Comparison of ENCODE assay signal across 19 mouse cellular contexts in genomic region chr10:103142526-103142925, GRCm38 (mm10).
A peak's percentile ranks its signal among the peaks of the same experiment; 100 is the strongest.
DNase-seq lines count a peak whose midpoint lies in the region; ATAC-seq and TF ChIP-seq lines count a peak whose summit lies in the region.
"Had no signal": no experiment of that assay in that cellular context is flagged by ENCODE, and none has a peak within 500 bp of the region (broad histone marks: within the 10 kb centered on the region; RNA-seq: fewer than 3 reads in every experiment).

No protein-coding gene starts in this region.

- TF ChIP-seq RAD21 in CH12.LX (IDR thresholded peaks at IDR 0.05; ENCODE audit: low read depth, low read length): no peak

- H3K27me3 ChIP-seq in kidney, postnatal 0 days (ENCODE audit: insufficient read depth, low read length): no peaks in the 10 kb centered on the region
- no peaks in the 10 kb centered on the region for H3K27me3 ChIP-seq in kidney, adult 2 months (replicated peaks; ENCODE audit: control insufficient read depth, insufficient read depth, low read length)
- H3K27me3 ChIP-seq in CH12.LX (replicated peaks): no peaks in the 10 kb centered on the region
- H3K27me3 ChIP-seq: hindbrain, embryonic 12.5 days had no signal

- WGBS in kidney, postnatal 0 days: 52% methylated on average over 4 of the region's 4 CpGs
- 56% methylated on average over 4 of the region's 4 CpGs for WGBS in kidney, adult 2 months

- TF ChIP-seq EP300 in CH12.LX (IDR thresholded peaks at IDR 0.05; ENCODE audit: low read length): no peak

- in situ Hi-C loops in CH12.LX (cut with MboI; ENCODE audit: low pct_ligation_motif_present, low pct_unique_long_range_greater_than_20kb, low sequenced_read_pairs): no loop called here

- H3K4me3 ChIP-seq in kidney, postnatal 0 days (replicated peaks; ENCODE audit: low read depth, low read length): 0 out of 2 replicates have a peak overlapping the region, but pooled peaks have one; percentile 18
- H3K4me3 ChIP-seq in kidney, adult 2 months (ENCODE audit: insufficient read depth, low read depth, low read length): no peak overlapping the region
- H3K4me3 ChIP-seq in CH12.LX (replicated peaks in 1 of 3; ENCODE audit: low read depth in 2 of 3, low read length in 2 of 3, poor library complexity in 1 of 3): no peak overlapping the region
- H3K4me3 ChIP-seq: gastrocnemius, adult 2 months; hindbrain, embryonic 12.5 days had no signal

- peak; percentile 42; the same call in 1 of the 2 replicates for TF ChIP-seq CTCF in kidney, postnatal 0 days (IDR thresholded peaks at IDR 0.05; ENCODE audit: low read depth)
- no peak for TF ChIP-seq CTCF in kidney, adult 2 months (conservative IDR thresholded peaks at IDR 0.05; ENCODE audit: insufficient read depth, insufficient read length, low read depth, low read length)
- TF ChIP-seq CTCF in CH12.LX (conservative IDR thresholded peaks at IDR 0.05 in 1 of 2, IDR thresholded peaks at IDR 0.05 in 1 of 2; ENCODE audit: low read depth in 2 of 2, low read length in 2 of 2): no peak

- H3K4me2 ChIP-seq in kidney, postnatal 0 days (ENCODE audit: low read length): 0 out of 2 replicates have a peak overlapping the region, but pooled peaks have one; percentile 15
- no peak overlapping the region for H3K4me2 ChIP-seq in CH12.LX (ENCODE audit: insufficient read depth, low read depth, poor library complexity, severe bottlenecking)
- H3K4me2 ChIP-seq: heart, embryonic 11.5 days; hindbrain, embryonic 12.5 days; liver, embryonic 11.5 days had no signal

- H3K9ac ChIP-seq in kidney, postnatal 0 days (ENCODE audit: low read depth, low read length): no peak overlapping the region
- no peak overlapping the region for H3K9ac ChIP-seq in CH12.LX (ENCODE audit: insufficient read depth, low read depth)
- H3K9ac ChIP-seq: hindbrain, embryonic 12.5 days had no signal

- H3K27ac ChIP-seq in kidney, postnatal 0 days: no peak overlapping the region
- no peak overlapping the region for H3K27ac ChIP-seq in kidney, adult 2 months (ENCODE audit: insufficient read depth, low read depth, low read length)
- H3K27ac ChIP-seq in CH12.LX (ENCODE audit: insufficient read depth, low read depth): no peak overlapping the region
- H3K27ac ChIP-seq: gastrocnemius, adult 2 months; hindbrain, embryonic 12.5 days had no signal

- DNase-seq in kidney, postnatal 0 days (ENCODE audit: low spot score): peak; percentile 35
- DNase-seq in kidney, adult 2 months: no peak
- DNase-seq in CH12.LX (ENCODE audit: extremely low read depth) (no peak), R1 (ENCODE audit: low read depth, low spot score) (peak; percentile 6)
- DNase-seq in retina, embryonic 14.5 days (ENCODE audit: low spot score): peak; percentile 27
- DNase-seq in urinary bladder, postnatal 36 days (ENCODE audit: low spot score in 2 of 2): no peak
- DNase-seq: adrenal gland, postnatal 14 days; cerebellum, adult 9-10 months; gastrocnemius, adult 2 months; heart, postnatal 10 days; kidney, adult 9 months; lung, adult 18-20 months; right cerebral cortex, adult 18-20 months; thymus, postnatal 36 days had no signal

- H3K36me3 ChIP-seq in kidney, postnatal 0 days (ENCODE audit: insufficient read depth, low read length): no peaks in the 10 kb centered on the region
- H3K36me3 ChIP-seq in kidney, adult 2 months (ENCODE audit: control insufficient read depth, insufficient read depth, low read length): no peaks in the 10 kb centered on the region
- H3K36me3 ChIP-seq in CH12.LX (replicated peaks in 1 of 2; ENCODE audit: control insufficient read depth in 1 of 2, insufficient read depth in 1 of 2, low read length in 1 of 2): no peaks in the 10 kb centered on the region
- H3K36me3 ChIP-seq: hindbrain, embryonic 12.5 days had no signal

- H3K4me1 ChIP-seq in kidney, postnatal 0 days (replicated peaks; ENCODE audit: insufficient read depth, low read length): no peaks in the 10 kb centered on the region
- no peaks in the 10 kb centered on the region for H3K4me1 ChIP-seq in kidney, adult 2 months (ENCODE audit: control insufficient read depth, insufficient read depth, low read length)
- H3K4me1 ChIP-seq in CH12.LX (ENCODE audit: control insufficient read depth in 1 of 2, insufficient read depth in 2 of 2): no peaks in the 10 kb centered on the region
- H3K4me1 ChIP-seq: hindbrain, embryonic 12.5 days had no signal

- H3K9me3 ChIP-seq in kidney, postnatal 0 days (replicated peaks; ENCODE audit: low read length): no peaks in the 10 kb centered on the region
- H3K9me3 ChIP-seq in CH12.LX (replicated peaks; ENCODE audit: low read length): peaks cover 26% of the 10 kb centered on the region
- H3K9me3 ChIP-seq: hindbrain, embryonic 12.5 days had no signal

- dilution Hi-C loops in CH12.LX (cut with MboI; ENCODE audit: extremely low pct_ligation_motif_present, extremely low pct_unique_long_range_greater_than_20kb, low sequenced_read_pairs): no loop called here

- no peak for ATAC-seq in kidney, postnatal 0 days (replicated peaks; ENCODE audit: low FRiP score, low read depth)
- ATAC-seq in activated CD4-positive, CD25-positive, alpha-beta regulatory T cell, adult 4 months: no peak
- ATAC-seq: inflammation-experienced regulatory T-cells, adult 6 months had no signal

- no peaks in the 10 kb centered on the region for H3K79me2 ChIP-seq in CH12.LX (replicated peaks; ENCODE audit: control insufficient read depth, extremely low read depth, insufficient read depth, poor library complexity, severe bottlenecking)

- no peak for TF ChIP-seq POLR2A in kidney, adult 2 months (IDR thresholded peaks at IDR 0.05; ENCODE audit: low read depth, low read length)
- TF ChIP-seq POLR2A in CH12.LX (IDR thresholded peaks at IDR 0.05; ENCODE audit: low read depth, low read length): no peak

TF ChIP-seq in CH12.LX, 34 proteins besides CTCF, POLR2A, EP300 and RAD21:
- no peak for TF ChIP-seq GABPA (IDR thresholded peaks at IDR 0.05; ENCODE audit: insufficient replicate concordance, low read depth, low read length)
- TF ChIP-seq MAFK (IDR thresholded peaks at IDR 0.05; ENCODE audit: insufficient replicate concordance, low read length): 0 out of 2 replicates have a peak, but pooled peaks have one; percentile 18

Comparison
In these comparisons a context has a peak if more than half of its experiments do, and no peak if none do; other contexts are left out.
1. DNase-seq: peak in kidney, postnatal 0 days (single experiment), R1 (single experiment) and retina, embryonic 14.5 days (single experiment); none in kidney, adult 2 months (single experiment), CH12.LX (single experiment) and urinary bladder, postnatal 36 days (0 of 2).